Mouse (Mus musculus) lung, postnatal 4 days (tissue): Measurements from ENCODE around the gene Ttn.

ENCODE experiments used
- DNase-seq, 2 experiments: peaks; one replicate each; pipeline ENCODE4 v3.0.0; 2021

Gene Ttn

DNA sequence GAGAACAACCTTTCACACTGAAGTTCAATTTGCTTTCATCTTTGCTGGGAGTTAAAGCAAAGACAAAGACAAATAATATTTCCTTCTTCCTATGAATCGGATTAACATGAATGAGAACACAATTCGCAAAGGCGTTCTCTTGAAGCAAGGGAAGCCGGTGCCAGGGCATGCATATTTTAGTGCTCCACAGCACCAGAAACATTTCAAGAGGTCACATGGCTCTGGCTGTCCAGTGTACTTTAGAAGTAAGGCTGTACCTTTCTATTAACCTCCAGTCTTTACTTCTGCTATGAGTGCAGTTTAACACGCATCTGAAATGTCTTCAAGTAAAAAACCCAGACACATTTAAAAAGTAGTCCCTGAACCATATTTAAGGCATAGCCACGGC is 20.3 kb downstream of the Ttn start:
- no peak for DNase-seq

DNA sequence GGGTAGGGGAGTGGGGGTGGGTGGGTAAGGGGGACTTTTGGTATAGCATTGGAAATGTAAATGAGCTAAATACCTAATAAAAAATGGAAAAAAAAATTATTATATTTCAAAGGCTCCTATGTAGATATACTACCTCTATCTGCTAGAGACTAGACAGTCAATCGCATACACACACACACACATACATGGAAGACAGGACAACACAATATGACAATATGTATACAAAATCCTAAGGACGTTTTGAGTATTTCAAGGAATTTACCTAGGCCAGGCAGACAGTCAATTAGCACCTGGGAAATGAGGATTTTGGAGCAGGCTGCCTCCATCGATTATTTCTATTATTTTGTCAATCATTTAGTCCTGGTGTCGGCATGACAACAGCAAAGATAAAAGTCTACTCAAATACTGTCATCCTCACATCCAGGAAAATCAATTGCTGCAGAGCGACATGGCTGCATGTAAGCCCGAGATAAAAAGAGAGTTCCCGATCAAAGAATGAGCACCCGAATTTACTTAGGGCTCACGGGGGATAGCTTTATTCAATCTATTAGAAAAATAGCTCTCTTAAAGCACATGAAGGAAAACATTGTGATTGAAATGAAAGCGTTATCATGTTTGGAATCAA is 20.8 kb downstream of the Ttn start:
- DNase-seq = no peak

DNA sequence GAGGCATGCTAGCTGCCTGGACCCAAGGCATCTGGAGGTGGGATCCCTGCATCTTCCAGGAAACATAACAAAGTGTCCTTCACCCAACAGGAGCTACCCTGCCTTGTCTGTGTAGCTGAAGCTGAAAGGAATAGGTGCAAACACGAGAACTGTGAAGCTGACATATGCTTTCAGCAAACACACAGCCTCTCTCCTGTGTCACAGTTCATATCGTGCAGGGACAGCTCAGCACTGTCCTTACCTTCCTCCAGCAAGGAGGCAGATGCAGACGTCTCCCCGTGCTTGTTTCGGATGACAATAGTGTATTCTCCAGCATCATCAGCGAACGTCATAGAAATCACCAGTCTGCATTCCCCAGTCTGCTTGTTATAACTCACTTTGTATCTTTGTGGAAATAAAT is 32.6 kb downstream of the Ttn start:
- DNase-seq = no peak

DNA sequence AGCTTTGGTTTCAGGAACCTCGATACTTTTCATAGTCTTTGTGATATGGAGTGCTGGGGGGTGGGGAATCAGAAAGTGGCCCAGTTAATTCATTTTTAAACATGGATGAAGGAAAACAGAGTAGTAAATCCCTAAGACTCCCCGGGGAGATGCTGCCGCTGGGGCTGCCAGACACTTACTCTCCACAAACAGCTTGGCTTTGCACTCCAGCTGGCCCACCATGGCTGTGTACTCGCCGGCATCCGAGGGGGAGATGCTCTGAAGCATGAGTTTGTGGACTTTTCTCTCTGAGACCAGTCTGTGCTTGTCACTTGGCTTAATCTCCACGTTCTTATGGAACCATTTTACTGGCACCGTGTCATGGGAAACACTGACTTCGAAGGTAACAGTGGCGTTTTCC is 43.8 kb downstream of the Ttn start:
- no peak for DNase-seq

DNA sequence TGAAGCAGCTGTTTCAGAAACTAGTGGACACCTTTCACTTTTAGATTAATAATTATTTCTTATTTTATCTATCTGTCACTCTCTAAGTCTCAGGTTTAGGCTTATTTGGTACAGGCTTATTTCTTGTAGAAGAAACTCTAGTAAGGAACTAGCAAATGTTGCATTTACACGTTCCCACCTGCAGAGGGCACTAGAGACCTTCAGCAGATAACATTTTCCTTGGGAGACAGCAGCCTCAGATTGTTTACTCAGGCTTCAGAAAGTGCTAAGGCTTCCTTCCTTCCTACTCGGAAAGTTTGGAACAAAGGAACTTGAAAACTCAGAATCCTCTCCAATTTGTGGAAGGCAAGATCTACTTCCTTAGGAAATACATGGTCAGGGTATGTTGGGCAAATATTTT is 52.6 kb downstream of the Ttn start:
- peak in 1 of 2 experiments; percentile 70 for DNase-seq

DNA sequence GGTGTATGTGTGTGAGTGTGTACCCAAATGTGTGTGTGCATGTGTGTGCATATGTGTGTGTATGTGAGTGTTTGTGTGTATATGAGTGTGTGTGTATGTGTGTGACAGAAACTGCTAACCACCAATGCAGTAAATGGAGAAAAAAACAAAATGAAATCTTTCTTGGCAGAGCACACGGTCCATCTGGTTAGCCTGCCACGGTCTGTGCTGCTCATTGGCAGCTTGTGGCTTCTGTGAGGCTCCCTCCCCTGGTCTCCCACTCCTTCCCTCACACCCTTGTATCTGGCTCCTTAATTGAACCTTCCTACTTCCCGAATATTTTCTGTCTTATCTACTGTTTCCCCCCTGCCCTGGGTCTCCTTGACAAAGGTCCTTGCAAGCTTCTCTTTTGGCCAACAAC is 53.5 kb downstream of the Ttn start:
- no peak for DNase-seq

DNA sequence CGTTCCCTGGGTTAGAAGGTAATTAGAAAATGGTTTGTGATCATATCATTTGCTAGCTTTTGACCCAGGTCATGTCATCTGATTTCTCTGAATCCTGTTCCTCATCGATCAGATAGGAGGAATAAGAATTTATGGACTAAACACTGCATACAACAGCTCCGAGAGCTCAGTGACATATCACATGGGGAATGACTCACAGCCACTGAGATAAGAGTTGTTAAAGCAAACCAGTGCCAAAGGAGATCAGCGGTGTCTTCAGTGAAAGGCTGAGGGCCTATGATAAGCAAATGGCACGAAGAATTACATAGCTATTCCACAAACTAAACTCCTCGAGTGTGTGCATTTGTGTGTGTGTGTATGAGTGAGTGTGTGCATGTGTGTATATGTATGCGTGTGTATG is 54.0 kb downstream of the Ttn start:
- DNase-seq = no peak

DNA sequence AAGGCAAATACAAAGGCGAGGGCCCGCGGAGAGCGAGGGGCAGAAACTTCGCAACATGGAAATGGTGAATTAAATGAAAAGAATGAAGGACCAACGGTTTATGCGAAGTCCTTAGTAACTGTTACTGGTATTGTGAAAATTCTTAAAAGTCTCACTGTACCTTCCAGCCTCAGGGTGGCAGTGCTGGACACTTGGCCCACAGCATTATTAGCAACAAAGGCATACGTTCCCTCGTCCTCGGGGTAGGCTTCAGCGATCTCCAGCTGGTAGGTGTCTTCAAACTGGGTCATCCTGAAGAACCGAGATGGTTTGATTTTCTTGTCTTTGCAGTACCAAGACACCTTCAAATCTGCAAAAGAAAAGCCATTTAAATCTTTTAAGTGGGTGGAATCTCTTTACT is 55.4 kb downstream of the Ttn start:
- no peak for DNase-seq

DNA sequence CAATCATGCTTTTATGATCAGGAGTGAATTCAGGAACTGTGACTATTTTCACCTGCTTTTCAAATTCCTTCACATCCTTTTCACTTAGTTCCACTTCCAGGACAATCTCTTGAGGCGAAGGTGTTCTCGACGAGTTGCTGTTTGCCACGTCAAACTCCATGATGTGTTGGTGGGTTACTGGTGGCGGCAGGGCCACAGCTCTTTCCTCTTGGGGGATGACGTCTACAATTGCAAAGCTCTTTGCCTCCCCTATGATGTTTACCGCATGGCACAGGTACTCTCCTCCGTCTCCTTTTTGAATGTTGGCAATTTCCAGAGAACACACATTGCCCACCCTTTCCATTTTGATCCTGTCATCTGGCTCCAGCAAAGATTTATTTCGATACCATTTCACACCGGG is 67.4 kb downstream of the Ttn start:
- no peak for DNase-seq

DNA sequence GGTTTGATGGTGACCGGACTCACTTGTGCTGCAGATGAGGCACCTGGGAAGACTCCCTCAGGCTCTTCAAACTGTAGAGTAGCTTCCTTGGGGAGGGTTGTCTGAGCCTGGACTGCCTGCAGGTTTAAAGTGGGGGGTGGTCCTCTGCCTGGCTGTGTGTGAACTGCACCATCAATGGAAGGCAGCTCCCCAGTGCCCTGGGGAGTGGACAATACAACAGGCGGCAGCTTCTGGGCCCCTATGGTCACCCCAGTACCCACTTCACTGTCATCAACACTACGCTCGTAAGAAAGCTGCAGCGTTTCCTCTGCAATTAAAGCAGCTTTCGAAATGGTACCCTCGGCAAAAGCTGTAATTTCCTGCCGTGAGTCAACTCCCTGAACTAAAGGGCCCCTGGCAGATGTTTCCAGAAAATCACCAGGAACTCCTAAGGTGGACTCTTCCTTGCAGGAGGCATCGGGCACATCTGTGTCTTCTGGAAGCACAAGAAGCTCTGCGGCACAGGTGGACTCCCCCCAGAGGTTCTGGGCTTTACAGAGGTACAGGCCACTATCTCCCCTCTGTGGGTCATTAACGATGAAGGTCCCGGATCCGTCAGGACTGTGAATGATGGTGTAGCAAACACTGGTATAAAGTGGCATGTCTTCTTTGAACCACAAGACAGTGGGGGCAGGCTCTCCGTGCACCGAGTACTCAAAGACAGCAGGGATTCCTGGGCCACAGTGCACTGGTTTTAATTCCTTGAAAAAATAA is 73.5 kb downstream of the Ttn start:
- no peak for DNase-seq

DNA sequence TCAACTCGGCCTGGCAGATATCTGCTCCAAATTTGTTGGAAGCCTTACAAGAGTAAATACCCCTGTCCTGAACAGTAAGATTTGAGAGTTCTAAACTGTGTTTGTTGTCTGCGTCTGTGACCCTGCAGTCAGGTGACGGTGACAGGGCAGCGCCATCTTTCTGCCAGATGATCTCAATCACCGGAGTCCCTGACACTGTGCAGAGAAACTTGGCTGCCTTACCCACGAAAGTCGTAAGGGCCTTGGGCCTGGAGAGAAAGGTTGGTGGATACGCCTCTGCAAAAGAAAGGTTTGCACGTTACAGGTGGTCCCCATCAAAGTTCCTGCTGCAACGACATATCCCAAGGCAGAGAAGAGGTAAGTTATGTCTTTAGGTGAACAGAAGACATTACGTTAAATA is 79.0 kb downstream of the Ttn start:
- DNase-seq = no peak

DNA sequence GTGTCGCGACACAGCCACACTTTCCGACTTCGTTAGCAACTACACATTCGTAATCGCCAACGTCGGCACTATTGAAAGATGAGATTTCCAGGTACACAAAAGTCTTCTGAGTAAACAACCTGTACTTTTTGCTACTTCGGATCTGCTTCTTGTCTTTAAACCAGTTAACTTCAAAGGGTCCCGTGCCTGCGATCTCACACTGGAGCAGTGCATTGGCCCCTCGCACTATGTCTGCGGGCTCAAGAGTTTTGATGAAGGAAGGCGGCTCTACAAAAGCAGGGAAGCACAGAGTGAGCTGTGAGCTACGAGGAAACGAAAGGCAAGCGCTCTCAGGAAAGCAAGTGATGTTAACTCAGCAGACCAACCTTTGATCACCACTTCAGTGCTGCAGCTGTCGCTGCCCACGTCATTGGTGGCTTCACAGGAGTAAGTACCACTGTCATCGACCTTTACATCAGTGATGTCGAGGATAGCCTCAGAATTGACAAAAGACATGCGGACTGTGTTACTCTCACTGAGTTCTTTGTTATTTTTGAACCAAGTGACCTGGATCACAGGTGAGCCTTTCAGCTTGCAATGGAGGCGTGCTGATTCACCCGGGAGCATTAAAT is 80.8 kb downstream of the Ttn start:
- DNase-seq = no peak

DNA sequence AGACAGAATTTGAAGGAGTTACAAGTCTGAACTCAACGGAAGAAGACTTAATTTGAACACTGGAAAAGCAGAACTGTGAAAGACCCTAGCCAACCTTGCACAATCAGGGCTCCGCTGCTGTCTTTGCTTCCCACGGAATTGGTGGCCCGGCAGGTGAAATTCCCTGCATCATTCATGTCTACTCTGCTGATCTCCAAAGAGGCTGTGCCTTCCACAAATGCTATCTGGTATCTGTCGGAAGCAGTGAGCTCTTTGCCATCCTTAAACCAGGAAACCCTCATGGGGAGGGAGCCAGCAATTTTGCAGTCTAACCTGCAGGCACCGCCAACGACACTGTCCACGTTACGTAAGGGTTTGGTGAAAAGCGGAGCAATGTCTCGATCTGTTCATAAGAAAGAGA is 82.5 kb downstream of the Ttn start:
- no peak for DNase-seq

DNA sequence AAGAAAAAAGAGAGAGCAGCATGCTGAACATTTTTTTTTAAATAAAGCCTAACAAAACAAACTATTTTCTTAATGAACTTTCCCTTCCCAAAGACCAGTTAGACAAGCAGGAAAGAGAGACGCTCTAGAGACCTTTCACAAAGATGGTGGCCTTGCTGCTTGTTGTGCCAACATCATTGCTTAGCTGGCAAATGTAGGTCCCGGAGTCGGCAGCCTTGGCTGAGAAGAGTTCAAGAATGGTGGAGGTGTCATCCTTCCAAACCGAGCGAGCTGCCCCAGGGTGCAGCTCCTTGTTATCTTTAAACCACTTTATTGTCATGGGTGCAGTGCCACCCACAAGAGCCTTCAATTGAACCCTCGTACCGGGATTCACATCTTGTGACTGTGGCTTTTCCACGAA is 85.4 kb downstream of the Ttn start:
- DNase-seq = no peak

DNA sequence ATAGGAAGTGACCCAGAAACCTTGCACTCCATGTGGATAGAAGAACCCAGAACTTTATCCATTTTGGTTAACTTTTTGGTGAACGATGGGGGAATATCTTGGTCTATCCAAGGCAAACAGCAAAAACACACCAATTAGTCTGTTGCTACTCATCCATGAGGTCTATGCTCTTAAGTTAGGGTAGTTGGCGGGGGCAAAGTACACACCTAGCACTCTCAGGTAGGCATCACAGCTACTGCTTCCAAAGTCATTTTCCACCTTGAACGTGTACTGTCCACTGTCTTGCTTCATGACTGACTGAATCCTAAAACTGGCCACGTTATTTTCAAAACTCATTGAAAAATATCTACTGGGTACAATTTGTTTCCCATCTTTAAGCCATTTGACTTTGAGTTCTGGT is 87.0 kb downstream of the Ttn start:
- DNase-seq = no peak

DNA sequence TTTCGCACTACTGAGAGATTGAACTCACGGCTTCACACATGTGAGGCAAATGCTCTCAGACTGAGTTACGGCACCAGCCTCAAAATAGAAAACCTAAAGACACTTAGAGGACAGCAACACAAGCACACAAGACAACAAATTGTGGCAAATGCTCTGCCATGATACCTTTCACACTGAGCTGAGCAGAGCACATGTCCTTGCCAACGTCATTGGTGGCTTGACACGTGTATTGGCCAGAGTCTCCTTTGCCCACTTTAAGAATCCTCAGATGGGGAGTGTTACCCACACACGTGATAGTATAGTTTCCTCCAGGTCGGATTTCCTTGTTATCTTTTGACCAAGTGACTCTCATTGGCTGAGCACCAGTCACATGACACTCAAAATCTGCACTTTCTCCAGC is 93.6 kb downstream of the Ttn start:
- DNase-seq = no peak

DNA sequence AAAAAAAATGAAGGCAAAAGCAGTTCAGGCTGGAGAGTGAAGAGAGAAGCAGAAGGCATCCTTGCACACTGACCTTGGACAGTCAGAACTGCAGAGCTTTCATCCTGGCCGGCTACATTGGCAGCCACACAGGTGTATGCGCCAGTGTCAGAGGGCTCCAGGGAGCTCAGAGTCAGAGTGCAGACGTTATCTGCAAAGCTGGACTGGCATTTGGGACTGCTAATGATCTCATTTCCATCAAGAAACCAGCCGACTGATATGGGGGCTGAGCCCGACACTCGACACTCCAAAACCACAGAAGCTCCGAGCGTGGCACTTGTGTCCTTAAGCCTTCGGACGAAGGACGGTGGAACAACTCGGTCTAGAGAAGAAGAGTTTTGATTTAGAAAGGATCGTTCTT is 96.5 kb downstream of the Ttn start:
- no peak for DNase-seq

DNA sequence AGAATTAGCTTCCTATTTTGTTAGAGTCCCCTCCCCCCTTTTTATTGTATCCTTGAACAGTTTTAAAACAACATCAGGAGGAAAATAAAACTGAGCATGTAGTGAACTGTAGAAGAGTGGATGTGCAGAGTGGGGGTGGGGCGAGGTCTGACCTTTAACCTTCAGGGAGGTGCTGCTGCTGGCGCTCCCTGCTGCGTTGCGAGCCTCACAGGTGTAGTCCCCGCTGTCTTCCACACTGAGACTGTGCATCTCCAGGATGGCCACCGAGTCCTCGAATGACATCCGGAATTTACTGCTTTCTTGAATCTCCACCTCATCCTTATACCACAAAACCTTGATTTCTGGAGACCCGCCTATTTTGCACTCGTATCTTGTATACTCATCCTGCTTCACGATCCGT is 100.9 kb downstream of the Ttn start:
- DNase-seq = no peak

DNA sequence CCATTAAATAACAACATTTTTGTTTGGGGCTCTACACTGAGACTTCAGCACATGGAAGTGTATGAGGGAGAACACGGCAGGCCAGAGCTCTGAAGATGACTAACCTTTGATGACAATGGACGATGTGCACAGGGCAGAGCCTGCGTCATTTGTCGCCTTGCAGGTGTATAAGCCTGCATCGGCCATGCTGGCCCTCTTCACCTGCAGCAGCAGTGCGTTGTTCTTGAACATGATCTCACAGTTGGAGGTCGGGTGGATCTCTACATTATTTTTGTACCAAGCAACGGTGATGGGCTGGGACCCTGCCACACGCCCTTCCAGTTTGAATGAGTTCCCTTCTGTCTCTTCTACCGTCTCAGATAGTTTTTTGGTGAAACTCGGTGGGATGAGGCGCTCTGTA is 106.8 kb downstream of the Ttn start:
- no peak for DNase-seq

DNA sequence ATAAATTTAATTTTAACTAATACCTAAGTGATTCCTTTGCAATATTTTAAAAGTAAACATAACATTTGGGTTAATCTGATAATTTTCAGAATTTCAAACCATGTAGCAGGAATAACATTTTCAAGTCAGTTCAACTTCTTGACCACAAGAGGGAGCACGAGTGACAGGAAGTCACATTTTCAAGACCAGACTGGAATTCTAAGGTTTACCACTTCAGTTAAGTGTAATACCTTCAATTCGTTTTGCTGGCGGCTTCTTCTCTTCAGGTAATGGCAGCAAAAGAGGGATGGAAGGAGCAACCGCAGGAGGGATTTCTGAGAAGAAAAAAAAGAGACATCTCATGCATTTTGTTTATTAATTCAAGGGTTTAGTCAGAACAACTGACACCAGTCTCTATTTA is 115.4 kb downstream of the Ttn start:
- no peak for DNase-seq

DNA sequence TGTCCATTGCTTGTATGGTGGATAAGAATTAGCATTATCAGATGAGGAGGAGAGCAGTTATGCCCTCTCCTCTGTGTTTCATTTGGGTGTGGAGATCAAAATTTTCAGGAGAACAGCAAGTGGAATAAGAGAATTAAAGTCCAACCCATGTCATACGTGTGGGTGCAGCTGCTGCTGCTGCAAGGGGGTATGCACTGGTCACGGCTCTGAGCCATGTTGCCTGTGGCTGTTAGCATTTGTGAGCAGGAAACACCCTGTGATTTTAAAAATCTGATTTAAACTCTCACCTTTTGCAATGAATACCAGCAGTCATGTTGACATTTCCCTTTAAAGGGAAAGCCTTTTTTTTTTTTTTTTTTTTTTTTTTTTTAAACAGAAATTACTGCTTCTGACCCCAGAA is 116.8 kb downstream of the Ttn start:
- no peak for DNase-seq

DNA sequence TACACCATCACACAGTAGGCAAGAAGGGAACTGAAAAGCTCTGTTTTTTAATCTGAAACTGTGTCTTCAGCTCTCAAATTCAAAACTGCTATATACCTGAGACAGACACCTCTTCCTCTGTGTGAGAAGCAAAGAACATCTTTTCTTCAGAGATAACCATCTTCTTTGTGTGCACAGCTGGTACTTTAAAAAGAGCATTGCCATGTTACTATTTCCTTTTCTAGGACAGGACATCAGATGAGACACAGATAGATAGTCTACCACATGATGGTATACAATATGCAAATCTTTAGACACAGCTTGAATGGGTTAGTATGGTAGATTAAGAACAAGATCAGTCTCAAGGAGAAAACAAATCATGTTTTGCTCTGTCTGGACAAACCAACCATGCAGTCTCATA is 121.0 kb downstream of the Ttn start:
- DNase-seq = no peak

DNA sequence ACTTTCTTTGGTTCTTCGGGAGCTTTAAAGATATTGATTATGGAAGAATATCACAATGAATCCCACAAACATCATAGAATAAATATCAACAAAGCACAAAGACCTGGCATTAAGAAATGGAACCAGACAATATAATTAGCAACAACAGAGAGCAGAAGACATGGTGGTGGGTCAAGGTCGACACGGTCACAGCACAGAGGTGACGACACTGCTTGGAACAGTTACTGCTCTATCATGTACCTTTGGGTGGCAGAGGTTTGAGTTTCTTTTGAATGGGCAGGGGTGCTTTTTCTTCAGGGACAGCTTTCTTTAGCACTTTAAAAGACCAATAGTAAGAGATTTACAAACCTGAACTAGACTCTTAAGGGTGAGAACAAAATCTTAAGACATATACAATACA is 132.3 kb downstream of the Ttn start:
- no peak for DNase-seq

DNA sequence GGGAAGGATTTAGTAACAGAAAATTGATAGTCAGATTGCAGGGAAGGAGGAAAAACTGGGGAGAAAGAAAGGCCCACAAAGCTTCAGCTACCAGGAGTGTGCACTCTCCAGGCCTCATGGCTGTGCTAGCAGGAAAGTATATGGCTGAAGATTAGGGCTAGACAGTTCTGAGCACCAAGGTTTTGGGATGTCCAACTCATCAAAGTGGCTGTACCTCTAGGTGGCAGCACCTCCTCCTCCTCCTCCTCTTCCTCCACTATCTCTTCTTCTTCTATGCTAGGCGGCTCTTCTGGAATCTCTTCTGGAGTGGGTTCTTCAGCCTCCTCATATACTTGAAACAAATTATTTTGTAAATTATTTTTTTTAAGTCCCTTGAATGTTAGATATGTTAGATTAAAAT is 139.2 kb downstream of the Ttn start:
- no peak for DNase-seq

DNA sequence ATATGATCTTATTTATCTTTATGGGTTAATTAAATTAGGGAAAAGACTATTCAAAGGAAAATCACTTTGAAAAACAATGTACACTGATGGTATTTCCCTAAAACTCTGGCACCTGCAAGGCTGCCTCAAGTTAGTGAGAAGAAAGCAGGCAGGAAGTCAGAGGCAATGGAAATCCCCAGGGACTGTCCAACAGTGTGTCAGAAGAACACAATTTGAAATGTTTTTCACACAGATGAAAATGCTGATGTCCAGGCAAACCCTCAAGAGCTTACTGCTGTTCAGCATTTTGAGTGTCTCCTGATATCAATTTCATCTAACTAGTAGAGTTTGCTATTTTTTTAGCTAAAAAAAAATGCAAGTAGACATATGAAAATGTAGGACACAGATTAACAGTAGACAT is 161.9 kb downstream of the Ttn start:
- DNase-seq = no peak
